In the genomic region with DNA sequence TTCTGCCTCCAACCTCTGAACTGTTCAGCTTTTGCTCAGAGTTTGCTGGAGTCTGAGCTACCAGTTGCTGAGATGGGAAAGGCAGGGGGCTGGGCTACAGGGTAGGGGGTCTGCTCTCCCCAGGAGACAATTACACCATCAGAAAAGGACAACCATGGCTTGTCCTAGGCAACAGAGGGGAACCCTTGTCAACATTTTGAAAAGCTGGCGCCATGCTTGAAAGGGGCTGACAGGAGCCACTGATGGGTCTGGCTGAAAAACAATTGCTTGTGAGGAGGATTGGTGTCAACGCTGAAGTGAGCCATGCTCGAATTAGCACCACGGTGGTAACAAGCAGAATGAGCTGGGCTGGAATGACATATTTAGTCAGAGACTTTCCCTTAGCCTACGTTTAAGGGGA, we compare ENCODE assay signal across 22 mouse cellular contexts.
DNase-seq lines count a peak whose midpoint lies in the region; ATAC-seq and TF ChIP-seq lines count a peak whose summit lies in the region.
"Had no signal": no experiment of that assay in that cellular context is flagged by ENCODE, and none has a peak within 500 bp of the region (broad histone marks: within the 10 kb centered on the region; RNA-seq: fewer than 3 reads in every experiment).

No protein-coding gene starts in this region.

- peak; percentile 36 for DNase-seq in heart, adult 11 months
- no peak for DNase-seq in heart, adult 9 months (ENCODE audit: low spot score in 2 of 2)
- peak; percentile 23 for DNase-seq in forebrain, postnatal 0 days
- no peak for DNase-seq in frontal cortex, adult 2 months (ENCODE audit: extremely low spot score in 1 of 2, low spot score in 1 of 2)
- DNase-seq in layer of hippocampus, adult 2 months (ENCODE audit: low spot score in 2 of 2), result no peak
- DNase-seq: adrenal gland, postnatal 14 days; cerebellum, adult 11 months; cerebellum, postnatal 10 days; gastrocnemius, postnatal 25 days; kidney, adult 11 months; liver, embryonic 13.5 days; right cerebral cortex, postnatal 25 days; thymus, adult 18-20 months had no signal

- WGBS in forebrain, embryonic 12.5 days, result 18% methylated on average over 5 of the region's 5 CpGs
- WGBS in forebrain, postnatal 0 days, result 16% methylated on average over 5 of the region's 5 CpGs
- 17% methylated on average over 5 of the region's 5 CpGs for WGBS in hindbrain, embryonic 16.5 days

- no peak for TF ChIP-seq CTCF in forebrain, postnatal 0 days (IDR thresholded peaks at IDR 0.05; ENCODE audit: low read depth)
- no peak for TF ChIP-seq CTCF in layer of hippocampus, adult 2 months (conservative IDR thresholded peaks at IDR 0.05)

- no peaks in the 10 kb centered on the region for H3K36me3 ChIP-seq in forebrain, embryonic 12.5 days (replicated peaks)
- no peaks in the 10 kb centered on the region for H3K36me3 ChIP-seq in forebrain, postnatal 0 days (ENCODE audit: insufficient read depth)
- H3K36me3 ChIP-seq in hindbrain, embryonic 16.5 days (ENCODE audit: control insufficient read depth, insufficient read depth, low read length), result no peaks in the 10 kb centered on the region
- H3K36me3 ChIP-seq: embryonic facial prominence, embryonic 10.5 days; limb, embryonic 12.5 days; liver, embryonic 13.5 days; lung, embryonic 15.5 days; stomach, embryonic 15.5 days had no signal

- ATAC-seq in forebrain, embryonic 12.5 days (ENCODE audit: low FRiP score), result peak; percentile 67; the same call in 1 of the 2 replicates
- ATAC-seq in forebrain, postnatal 0 days, result peak; percentile 62
- ATAC-seq in hindbrain, embryonic 16.5 days, result peak; percentile 78

- H3K4me1 ChIP-seq in forebrain, embryonic 12.5 days, result peaks cover 27% of the 10 kb centered on the region
- peaks cover 6% of the 10 kb centered on the region for H3K4me1 ChIP-seq in forebrain, postnatal 0 days (ENCODE audit: insufficient read depth)
- H3K4me1 ChIP-seq in hindbrain, embryonic 16.5 days (ENCODE audit: control insufficient read depth, insufficient read depth, low read depth, low read length), result peaks cover 3% of the 10 kb centered on the region; the same call in 1 of the 2 replicates
- H3K4me1 ChIP-seq: liver, embryonic 13.5 days; lung, embryonic 15.5 days; stomach, embryonic 15.5 days had no signal

- H3K27ac ChIP-seq in forebrain, embryonic 12.5 days, result no peak overlapping the region
- no peak overlapping the region for H3K27ac ChIP-seq in forebrain, postnatal 0 days (ENCODE audit: low read depth, low read length)
- no peak overlapping the region for H3K27ac ChIP-seq in hindbrain, embryonic 16.5 days (ENCODE audit: low read depth, low read length)
- no peak overlapping the region for H3K27ac ChIP-seq in layer of hippocampus, adult 2 months
- H3K27ac ChIP-seq: embryonic facial prominence, embryonic 10.5 days; kidney, postnatal 0 days; limb, embryonic 12.5 days; liver, embryonic 13.5 days; lung, embryonic 15.5 days; macrophage; stomach, embryonic 15.5 days had no signal

- no peak overlapping the region for H3K4me2 ChIP-seq in forebrain, embryonic 12.5 days
- no peak overlapping the region for H3K4me2 ChIP-seq in forebrain, postnatal 0 days (ENCODE audit: low read depth)
- H3K4me2 ChIP-seq in hindbrain, embryonic 16.5 days (ENCODE audit: low read length), result no peak overlapping the region
- H3K4me2 ChIP-seq: limb, embryonic 12.5 days; liver, embryonic 13.5 days; lung, embryonic 15.5 days; stomach, embryonic 15.5 days had no signal

- no peaks in the 10 kb centered on the region for H3K9me3 ChIP-seq in forebrain, embryonic 12.5 days
- no peaks in the 10 kb centered on the region for H3K9me3 ChIP-seq in forebrain, postnatal 0 days (ENCODE audit: low read length)
- no peaks in the 10 kb centered on the region for H3K9me3 ChIP-seq in hindbrain, embryonic 16.5 days (ENCODE audit: control insufficient read depth, low read length)
- H3K9me3 ChIP-seq: embryonic facial prominence, embryonic 10.5 days; limb, embryonic 12.5 days; liver, embryonic 13.5 days; lung, embryonic 15.5 days; stomach, embryonic 15.5 days had no signal

- H3K27me3 ChIP-seq in forebrain, embryonic 12.5 days, result no peaks in the 10 kb centered on the region
- no peaks in the 10 kb centered on the region for H3K27me3 ChIP-seq in forebrain, postnatal 0 days (ENCODE audit: insufficient read depth, low read length)
- no peaks in the 10 kb centered on the region for H3K27me3 ChIP-seq in hindbrain, embryonic 16.5 days (replicated peaks; ENCODE audit: control insufficient read depth, insufficient read depth, low read length)
- H3K27me3 ChIP-seq: CH12.LX; limb, embryonic 12.5 days; liver, embryonic 13.5 days; lung, embryonic 15.5 days; stomach, embryonic 15.5 days had no signal

- H3K4me3 ChIP-seq in forebrain, embryonic 12.5 days (replicated peaks), result no peak overlapping the region
- H3K4me3 ChIP-seq in forebrain, postnatal 0 days (ENCODE audit: low read depth, low read length), result no peak overlapping the region
- H3K4me3 ChIP-seq in hindbrain, embryonic 16.5 days (ENCODE audit: low read length), result no peak overlapping the region
- no peak overlapping the region for H3K4me3 ChIP-seq in layer of hippocampus, adult 2 months
- H3K4me3 ChIP-seq: embryonic facial prominence, embryonic 10.5 days; limb, embryonic 12.5 days; liver, embryonic 13.5 days; lung, embryonic 15.5 days; stomach, embryonic 15.5 days had no signal

- no peak overlapping the region for H3K9ac ChIP-seq in forebrain, embryonic 12.5 days
- no peak overlapping the region for H3K9ac ChIP-seq in forebrain, postnatal 0 days
- H3K9ac ChIP-seq in hindbrain, embryonic 16.5 days (ENCODE audit: low read depth, low read length), result no peak overlapping the region
- H3K9ac ChIP-seq: limb, embryonic 12.5 days; liver, embryonic 13.5 days; lung, embryonic 15.5 days; stomach, embryonic 15.5 days had no signal

Comparison
In these comparisons a context has a peak if more than half of its experiments do, and no peak if none do; other contexts are left out.
1. DNase-seq: peak in heart, adult 11 months (single experiment) and forebrain, postnatal 0 days (single experiment); none in heart, adult 9 months (0 of 2), frontal cortex, adult 2 months (0 of 2) and layer of hippocampus, adult 2 months (0 of 2).
2. Peak in every context shown above with its lines, with median percentiles within 50 percentile points of each other: ATAC-seq.